Mouse (Mus musculus) forebrain, embryonic 10.5 days (tissue): Measurements from ENCODE around the gene Defb20. TPM values are rescaled to one million over a fixed set of nuclear protein-coding genes. Genes with fewer than 3 reads are reported as not detected.

Source experiments
- DNase-seq: peaks from one replicate; pipeline ENCODE4 v3.0.0-alpha.2; 2017; ENCODE audit warnings: low spot score; ENCODE audit errors: extremely low spot score
- H3K27ac ChIP-seq: fragments of 300-500 bp; sonication (generic); 2 replicates; pipeline ENCODE4 v1.5.1; 2016; ENCODE audit warnings: mild to moderate bottlenecking
- H3K27me3 ChIP-seq: fragments of 300-500 bp; sonication (generic); 2 replicates; pipeline ENCODE4 v1.6.1; 2016; ENCODE audit warnings: mild to moderate bottlenecking; ENCODE audit not compliant: poor library complexity, severe bottlenecking
- H3K36me3 ChIP-seq: fragments of 300-500 bp; sonication (generic); replicated peaks from 2 replicates; pipeline ENCODE4 v1.6.1; 2016; ENCODE audit warnings: mild to moderate bottlenecking, moderate library complexity
- H3K4me1 ChIP-seq: fragments of 300-500 bp; sonication (generic); 2 replicates; pipeline ENCODE4 v1.6.1; 2016
- H3K4me3 ChIP-seq: fragments of 300-500 bp; sonication (generic); 2 replicates; pipeline ENCODE4 v1.5.1; 2016; ENCODE audit warnings: mild to moderate bottlenecking, moderate library complexity
- H3K9me3 ChIP-seq: fragments of 300-500 bp; sonication (generic); 2 replicates; pipeline ENCODE4 v1.6.1; 2016; ENCODE audit warnings: mild to moderate bottlenecking, moderate library complexity
- WGBS: fragments of 180-500 bp; shearing (Covaris S2); methylation state at CpG from one replicate; pipeline ENCODE4 v1.1.7; 2016; 5-methylcytosine and 5-hydroxymethylcytosine counted together
- polyA plus RNA-seq: library from polyadenylated mRNA; unstranded; fragments of >200 nt; fragmentation: Nextera tagmentation; extraction: Ambion mirVana; gene quantifications from 2 replicates; pipeline ENCODE4 v1.2.1, GENCODE M21; 2016

The Defb20 gene
- polyA plus RNA-seq, 1 experiment from 2014 or later = not detected

DNA sequence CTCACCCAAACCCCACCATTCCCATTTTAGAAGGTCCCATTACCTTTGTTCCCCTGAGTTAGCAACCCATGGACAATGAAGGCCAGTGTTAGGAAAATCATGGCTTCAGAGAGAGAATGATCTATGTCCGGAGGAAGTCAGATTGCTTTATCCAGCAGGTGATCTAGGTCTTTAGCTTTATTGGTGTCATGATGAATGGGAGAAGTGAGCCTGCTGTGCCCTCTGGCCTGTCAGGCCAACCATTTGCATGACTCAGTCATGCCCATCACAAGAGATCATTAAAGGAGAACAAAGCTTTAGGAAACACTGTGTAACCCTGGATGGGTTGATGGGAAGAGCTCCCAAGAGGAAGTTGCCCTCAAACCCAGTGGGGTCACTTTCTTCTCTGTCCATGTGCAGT, 34.7 kb downstream of the Defb20 start, which contains the start of gene Defb26:
Defb26 (minus strand) TSS at position 101 of the 400 bp plus-strand sequence.
- Histone ChIP-seq H3K4me3 (no peak within 1 kb of the TSS), H3K27me3 (no peaks in the 10 kb centered on the region), H3K36me3 (no peaks in the 10 kb centered on the region), H3K4me1 (no peaks in the 10 kb centered on the region), H3K27ac (no peak within 1 kb of the TSS), H3K9me3 (no peaks in the 10 kb centered on the region)
- WGBS = 93% methylated on average over 1 of the region's 1 CpGs
- DNase-seq = no peak

DNA sequence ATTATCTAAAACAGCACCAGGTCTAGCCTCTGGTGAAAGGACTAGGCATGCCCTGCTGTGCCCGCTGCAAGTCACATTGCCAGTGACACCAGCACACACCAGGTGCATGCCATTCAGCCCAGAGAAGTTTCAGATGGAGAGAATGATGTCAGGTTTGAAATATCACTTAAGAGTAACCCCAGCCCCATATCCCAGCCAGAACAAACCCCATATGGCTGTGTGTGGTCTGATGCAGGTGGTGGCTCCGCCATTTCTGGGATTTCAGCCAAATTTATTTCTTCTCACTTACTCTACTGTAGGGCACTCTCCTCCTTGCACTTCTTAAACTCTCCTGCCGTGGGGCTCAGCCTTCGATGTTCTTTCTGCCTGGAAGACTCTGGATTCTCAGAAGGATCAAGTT, 39.2 kb downstream of the Defb20 start:
- Histone ChIP-seq H3K36me3 (no peaks in the 10 kb centered on the region), H3K27ac (no peak overlapping the region), H3K4me3 (no peak overlapping the region), H3K27me3 (no peaks in the 10 kb centered on the region), H3K4me1 (no peaks in the 10 kb centered on the region), H3K9me3 (no peaks in the 10 kb centered on the region)
- no peak for DNase-seq
- WGBS = 90% methylated on average over 4 of the region's 4 CpGs

DNA sequence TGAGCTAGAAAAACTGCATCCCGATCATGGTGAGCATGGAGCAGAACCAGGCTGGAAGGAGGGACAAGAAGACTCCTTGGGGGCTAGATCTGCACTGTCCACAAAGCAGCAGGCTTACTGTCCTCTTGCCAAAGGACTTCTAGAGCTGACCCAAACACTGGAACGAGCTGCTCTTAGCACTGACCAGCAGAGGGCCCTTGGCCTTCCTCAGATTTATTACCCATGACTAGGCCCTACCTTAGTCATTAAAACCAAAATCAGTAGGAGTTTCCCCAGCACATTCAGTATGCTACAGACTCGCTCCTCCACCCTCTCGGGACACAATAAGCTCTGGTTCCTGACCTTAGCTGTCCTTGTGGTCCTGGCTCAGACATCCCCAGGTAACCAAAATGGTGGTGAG, 41.1 kb downstream of the Defb20 start, which contains the start of gene Defb28:
Defb28 (plus strand) TSS at position 275 of the 400 bp plus-strand sequence.
- no peak within 1 kb of the TSS for H3K4me3 ChIP-seq
- H3K27me3 ChIP-seq = no peaks in the 10 kb centered on the region
- H3K4me1 ChIP-seq = no peaks in the 10 kb centered on the region
- WGBS = 78% methylated on average over 4 of the region's 4 CpGs
- no peak within 1 kb of the TSS for H3K27ac ChIP-seq
- H3K36me3 ChIP-seq = no peaks in the 10 kb centered on the region
- H3K9me3 ChIP-seq = no peaks in the 10 kb centered on the region
- DNase-seq = no peak

Other genes with a start within 250 kb of the Defb20 start
- 28.4 and 28.6 TPM in 2 replicates for gene Tbc1d20, start 183.2 kb upstream of the Defb20 start, polyA plus RNA-seq
- 98.1 and 98.2 TPM in 2 replicates for gene Rbck1, start 144.4 kb upstream of the Defb20 start, polyA plus RNA-seq
- 2.3 and 3.1 TPM in 2 replicates for gene Trib3, start 133.0 kb upstream of the Defb20 start, polyA plus RNA-seq
- 1.1 and 2.4 TPM in 2 replicates for gene Nrsn2, start 100.4 kb upstream of the Defb20 start, polyA plus RNA-seq
- 9.3 and 9.5 TPM in 2 replicates for gene Sox12, start 79.0 kb upstream of the Defb20 start, polyA plus RNA-seq
- 46.5 and 50.0 TPM in 2 replicates for gene Zcchc3, start 62.0 kb upstream of the Defb20 start, polyA plus RNA-seq
- gene 6820408C15Rik, start 61.5 kb upstream of the Defb20 start, polyA plus RNA-seq = 0.76 and 1.0 TPM in 2 replicates
- gene Defb23, start 12.4 kb upstream of the Defb20 start, polyA plus RNA-seq = not detected in 2 replicates
- not detected in 2 replicates for gene Defb22, start 13.1 kb downstream of the Defb20 start, polyA plus RNA-seq
- gene Defb26, start 34.6 kb downstream of the Defb20 start, polyA plus RNA-seq = not detected in 2 replicates
- not detected in 2 replicates for gene Defb28, start 41.2 kb downstream of the Defb20 start, polyA plus RNA-seq
- not detected in 2 replicates for gene Defb29, start 63.0 kb downstream of the Defb20 start, polyA plus RNA-seq
- gene Gm17416, start 92.3 kb downstream of the Defb20 start, polyA plus RNA-seq = not detected in 2 replicates
- not detected in 2 replicates for gene Defb21, start 95.7 kb downstream of the Defb20 start, polyA plus RNA-seq
- gene Defb19, start 103.2 kb downstream of the Defb20 start, polyA plus RNA-seq = not detected in 2 replicates
- gene Defb45, start 122.3 kb downstream of the Defb20 start, polyA plus RNA-seq = not detected in 2 replicates
- not detected in 2 replicates for gene Defb36, start 127.3 kb downstream of the Defb20 start, polyA plus RNA-seq
- not detected in 2 replicates for gene Defb25, start 146.0 kb downstream of the Defb20 start, polyA plus RNA-seq
- 0.16 and 0.18 TPM in 2 replicates for gene Rem1, start 149.9 kb downstream of the Defb20 start, polyA plus RNA-seq
- 90.7 and 93.2 TPM in 2 replicates for gene H13, start 192.4 kb downstream of the Defb20 start, polyA plus RNA-seq
- gene Mcts2, start 210.0 kb downstream of the Defb20 start, polyA plus RNA-seq = 39.1 and 40.3 TPM in 2 replicates